Mouse (Mus musculus) erythroblast, adult 5-6 weeks (primary cell): ENCODE measurements around the gene Tubb5. TPM values are rescaled to one million over a fixed set of nuclear protein-coding genes. Genes with fewer than 3 reads are reported as not detected.

Experiments
- ATAC-seq: replicated peaks from 2 replicates; pipeline ENCODE4 v1.8.0; 2016; ENCODE audit warnings: moderate number of reproducible peaks, mild to moderate bottlenecking, moderate TSS enrichment, inconsistent platforms; ENCODE audit not compliant: poor library complexity, low FRiP score, severe bottlenecking
- total RNA-seq, 2 experiments: library from RNA; stranded (forward) in 1 of 2; stranded (reverse) in 1 of 2; fragments of 150-400 nt in 1 of 2; fragments of 200-764, 138-1000 nt in 1 of 2; gene quantifications; 2 replicates each; pipeline versions ENCODE4 v1.2.3 to v1.2.4; 2015 to 2017; ENCODE audit warnings: low replicate concordance in 2 of 2

Gene Tubb5
- total RNA-seq (2015; ENCODE audit: low replicate concordance) (243 and 249 TPM in 2 replicates), total RNA-seq (2017; ENCODE audit: low replicate concordance) (216 and 335 TPM in 2 replicates)

- peak; percentile 55 for ATAC-seq
Observed at GRCm38 (mm10) chr17:35838122-35838544, at the start of gene Tubb5. Tubb5 (minus strand) TSS chr17:35838306.

- no peak for ATAC-seq
Observed at GRCm38 (mm10) chr17:35887725-35888124, 49.6 kb upstream of the Tubb5 start.

DNA sequence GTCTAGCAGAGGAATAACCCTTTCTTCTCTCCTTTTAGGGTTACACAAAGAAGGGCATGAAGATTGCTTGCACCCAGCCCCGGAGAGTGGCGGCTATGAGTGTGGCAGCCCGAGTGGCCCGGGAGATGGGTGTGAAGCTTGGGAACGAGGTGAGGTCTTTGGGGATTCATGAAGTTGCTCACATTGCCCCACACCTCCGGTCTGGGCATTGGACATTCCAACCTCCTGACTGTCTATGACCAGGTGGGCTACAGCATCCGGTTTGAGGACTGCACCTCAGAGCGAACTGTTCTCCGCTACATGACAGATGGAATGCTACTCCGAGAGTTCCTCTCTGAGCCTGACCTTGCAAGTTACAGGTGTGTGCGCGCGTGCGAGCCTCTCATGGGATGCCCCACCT is 45.7 kb upstream of the Tubb5 start:
- ATAC-seq: no peak

DNA sequence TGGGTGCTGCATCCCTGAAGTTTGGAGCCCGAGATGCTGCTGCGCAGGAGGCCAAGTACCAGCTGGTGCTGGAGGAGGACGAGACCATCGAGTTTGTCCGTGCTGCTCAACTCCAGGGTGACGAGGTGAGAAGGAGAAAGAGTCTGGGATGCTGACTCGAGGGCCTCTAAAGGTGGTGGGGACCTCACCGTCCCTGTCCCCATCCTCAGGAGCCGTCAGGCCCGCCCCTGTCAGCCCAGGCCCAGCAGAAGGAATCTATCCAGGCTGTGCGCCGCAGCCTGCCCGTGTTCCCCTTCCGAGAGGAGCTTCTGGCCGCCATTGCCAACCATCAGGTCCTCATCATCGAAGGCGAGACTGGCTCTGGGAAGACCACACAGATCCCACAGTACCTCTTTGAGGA is 44.8 kb upstream of the Tubb5 start:
- no peak for ATAC-seq

DNA sequence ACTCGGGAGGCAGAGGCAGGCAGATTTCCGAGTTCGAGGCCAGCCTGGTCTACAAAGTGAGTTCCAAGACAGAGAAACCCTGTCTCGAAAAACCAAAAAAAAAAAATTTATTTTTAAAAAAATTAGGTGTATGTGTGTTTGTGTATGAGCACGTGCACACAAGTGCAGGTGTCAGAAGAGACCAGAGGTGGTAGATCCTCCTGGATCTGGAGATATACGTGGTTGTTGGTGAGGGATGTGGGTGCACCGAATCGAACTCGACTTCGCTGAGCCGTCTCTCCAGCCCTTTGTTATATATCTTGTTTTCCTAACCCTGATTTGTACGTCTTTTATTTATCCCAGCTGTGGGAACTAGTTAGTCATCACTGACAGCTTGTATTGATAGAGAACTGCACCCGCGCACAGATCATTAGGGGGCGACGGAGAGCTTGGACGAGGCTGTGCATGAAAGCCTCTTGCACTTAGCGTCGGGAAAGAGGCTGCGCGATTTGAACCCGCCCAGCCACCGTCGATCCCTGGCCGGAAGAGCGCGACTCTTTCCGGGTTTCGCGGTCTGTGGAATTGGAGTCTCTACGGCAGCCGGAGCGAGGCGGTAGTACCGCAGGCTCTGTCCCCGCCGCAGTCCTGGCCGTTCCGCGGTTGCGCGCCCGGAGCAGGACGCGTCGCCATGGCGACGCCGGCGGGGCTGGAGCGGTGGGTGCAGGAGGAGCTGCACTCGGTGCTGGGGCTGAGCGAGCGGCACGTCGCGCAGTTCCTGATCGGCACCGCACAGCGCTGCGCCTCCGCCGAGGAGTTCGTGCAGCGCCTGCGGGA is 41.3 kb upstream of the Tubb5 start, which contains the start of gene Dhx16:
Gene Dhx16 (plus strand): TSS at position 575 of the 813 bp plus-strand sequence.
- peak; percentile 92 for ATAC-seq

DNA sequence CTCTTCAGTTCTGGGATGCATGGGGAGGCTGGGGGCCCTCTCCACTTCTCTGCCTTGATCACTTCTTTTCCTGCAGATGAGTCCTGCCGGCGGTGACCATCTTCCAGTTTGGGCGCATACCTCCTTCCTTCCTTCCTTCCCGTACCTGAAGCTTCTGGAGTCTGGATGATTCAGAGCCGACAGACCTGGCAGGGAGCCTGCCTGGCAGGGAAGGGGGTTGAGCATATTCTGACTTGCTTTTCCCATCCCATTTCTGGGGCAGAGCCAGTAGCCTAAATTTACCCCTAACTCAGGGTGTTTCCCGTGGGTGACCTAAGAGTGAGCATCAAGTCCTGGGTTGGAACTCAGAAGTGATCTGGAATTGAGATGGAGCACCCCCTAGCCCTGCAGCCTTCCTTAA is 36.6 kb upstream of the Tubb5 start:
- ATAC-seq: no peak

DNA sequence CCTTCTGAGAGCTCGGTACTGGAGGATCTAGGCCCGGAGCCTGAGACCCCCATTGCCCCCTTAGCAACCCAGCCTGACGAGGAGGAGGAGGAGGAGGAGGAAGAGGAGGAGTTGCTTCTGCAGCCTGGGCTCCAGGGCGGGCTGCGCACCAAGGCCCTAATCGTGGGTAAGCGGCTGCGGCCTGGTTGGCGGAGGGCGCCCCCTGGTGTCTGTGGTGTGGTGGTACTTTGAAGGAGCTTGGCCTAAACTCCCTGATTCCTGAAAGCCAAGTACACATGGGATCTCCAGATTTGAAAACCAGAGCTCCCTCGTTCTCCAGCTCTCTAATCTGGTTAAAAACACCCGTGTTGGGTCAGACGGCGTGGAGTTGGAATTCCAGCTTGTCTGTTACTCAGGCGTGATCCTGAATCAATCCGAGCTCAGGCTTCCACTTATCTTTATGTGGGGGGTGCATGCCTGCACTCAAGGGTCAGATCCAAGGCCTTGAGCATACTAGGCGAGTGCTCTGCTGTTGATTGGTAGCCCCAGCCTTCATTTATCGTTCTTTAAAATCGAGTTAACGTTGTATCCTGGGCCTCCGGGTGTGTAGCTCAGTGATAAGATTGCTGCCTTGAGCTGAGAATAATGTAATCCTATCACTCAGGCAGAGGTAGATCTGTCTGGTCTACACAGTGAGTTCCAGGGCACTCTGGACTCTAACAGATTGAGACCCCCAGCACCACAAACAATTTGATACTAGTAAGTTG is 35.8 kb upstream of the Tubb5 start:
- peak; percentile 93 for ATAC-seq

GRCm38 (mm10) chr17:35870884-35871696 is 33.0 kb upstream of the Tubb5 start:
- ATAC-seq: no peak

GRCm38 (mm10) chr17:35870151-35870883 is 32.2 kb upstream of the Tubb5 start:
- no peak for ATAC-seq

- no peak for ATAC-seq
Observed at GRCm38 (mm10) chr17:35869346-35870067, 31.4 kb upstream of the Tubb5 start.

- no peak for ATAC-seq
Observed at GRCm38 (mm10) chr17:35868961-35869345, 30.8 kb upstream of the Tubb5 start.

DNA sequence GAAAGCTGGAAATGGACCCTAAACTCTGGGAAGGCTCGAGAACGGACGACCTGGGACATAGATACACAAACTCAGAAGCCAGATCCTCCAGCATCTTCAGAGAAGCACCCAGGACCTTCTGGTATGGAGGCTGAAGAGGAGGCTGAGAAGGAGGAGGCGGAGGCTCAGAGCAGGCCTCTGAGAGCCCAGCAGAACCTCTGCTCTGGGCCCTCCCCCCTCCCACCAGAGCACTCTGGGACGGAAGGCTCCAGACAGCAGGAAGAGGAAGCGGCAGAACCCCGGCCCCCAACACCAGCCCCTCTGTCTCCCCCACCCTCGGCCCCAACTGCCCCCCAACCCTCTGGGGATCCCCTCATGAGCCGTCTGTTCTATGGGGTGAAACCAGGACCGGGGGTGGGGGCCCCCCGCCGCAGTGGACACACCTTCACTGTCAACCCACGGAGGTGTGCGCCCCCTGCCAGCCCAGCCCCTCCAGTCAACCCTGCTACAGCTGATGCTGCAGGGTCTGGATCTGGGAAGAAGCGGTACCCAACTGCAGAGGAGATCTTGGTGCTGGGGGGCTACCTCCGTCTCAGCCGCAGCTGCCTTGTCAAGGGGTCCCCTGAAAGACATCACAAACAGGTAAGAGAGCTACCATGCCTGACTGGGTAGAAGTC is 30.2 kb upstream of the Tubb5 start:
- no peak for ATAC-seq

DNA sequence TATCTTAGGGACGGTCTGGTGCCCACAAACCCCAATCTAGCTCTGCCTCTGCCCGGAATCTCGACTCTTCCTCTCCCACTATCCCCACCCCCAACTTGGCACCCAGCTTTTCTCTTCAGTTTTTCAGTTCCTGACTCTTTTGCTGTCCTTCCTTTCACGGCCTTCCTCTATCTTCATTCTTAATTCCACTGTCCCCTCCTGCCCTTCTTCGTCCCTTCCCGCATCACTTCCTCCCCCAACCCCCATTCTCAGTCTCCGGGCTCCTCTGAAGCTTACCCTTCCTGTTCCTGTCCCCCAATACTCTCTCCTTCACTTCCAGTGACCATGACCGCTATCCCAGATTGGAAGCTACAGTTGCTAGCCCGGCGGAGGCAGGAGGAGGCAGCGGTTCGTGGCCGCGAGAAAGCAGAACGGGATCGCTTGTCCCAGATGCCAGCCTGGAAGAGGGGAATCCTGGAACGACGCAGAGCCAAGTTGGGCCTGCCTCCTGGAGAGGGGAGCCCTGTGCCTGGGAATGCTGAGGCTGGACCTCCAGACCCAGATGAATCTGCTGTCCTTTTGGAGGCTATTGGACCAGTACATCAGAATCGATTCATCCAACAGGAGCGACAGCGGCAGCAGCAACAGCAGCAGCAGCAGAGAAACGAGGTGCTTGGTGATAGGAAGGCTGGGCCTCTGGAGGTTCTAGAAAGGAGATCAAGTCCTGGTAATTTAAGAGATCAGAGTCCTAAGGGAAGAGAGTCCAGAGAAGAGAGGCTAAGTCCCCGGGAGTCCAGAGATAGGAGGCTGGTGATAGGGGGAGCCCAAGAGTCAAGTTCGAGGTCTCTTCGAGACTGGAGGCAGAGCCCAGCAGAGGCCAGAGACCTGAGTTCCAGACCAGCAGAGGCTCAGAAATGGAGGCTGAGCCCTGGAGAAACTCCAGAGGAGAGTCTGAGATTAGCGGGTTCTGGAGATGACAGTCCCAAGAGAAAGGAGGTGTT is 29.1 kb upstream of the Tubb5 start:
- ATAC-seq: 0 out of 2 replicates have a peak, but pooled peaks have one; percentile 36

DNA sequence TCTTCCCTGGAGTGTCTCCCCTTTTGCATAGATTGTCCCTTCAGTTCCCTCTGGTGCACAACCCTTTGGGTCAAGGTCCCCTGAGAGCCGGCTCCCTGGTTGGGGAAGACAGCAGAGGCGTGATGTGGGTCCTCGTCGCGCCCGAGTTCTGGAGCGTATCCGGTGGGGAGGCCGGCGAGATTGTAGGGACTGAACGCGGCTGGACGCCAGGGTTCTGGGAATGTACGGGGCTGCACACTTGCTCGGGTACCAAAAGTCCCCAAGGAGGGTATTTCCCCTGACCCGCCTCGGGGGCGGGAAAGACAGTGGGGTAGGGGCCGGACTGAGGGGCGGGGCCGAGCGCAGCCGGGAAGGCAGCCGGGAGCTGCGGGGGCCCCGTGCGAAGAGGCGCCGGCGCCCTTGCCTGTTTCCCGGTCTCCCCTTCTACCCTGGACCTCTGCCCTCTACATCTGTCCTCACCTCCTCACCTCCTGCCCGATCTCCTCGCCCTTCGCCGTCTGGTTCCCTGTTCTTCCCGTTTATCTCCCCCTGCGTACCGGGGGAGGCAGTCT is 28.2 kb upstream of the Tubb5 start:
- ATAC-seq: no peak

- no peak for ATAC-seq
Observed at GRCm38 (mm10) chr17:35865481-35866280, 27.6 kb upstream of the Tubb5 start, which contains the start of gene Ppp1r18. Ppp1r18 (plus strand) TSS chr17:35865593.

GRCm38 (mm10) chr17:35864832-35865353 is 26.8 kb upstream of the Tubb5 start:
- ATAC-seq: no peak
